ENCODE assay signal across 14 mouse cellular contexts in genomic region chr7:92460578-92460977, GRCm38 (mm10).
DNase-seq lines count a peak whose midpoint lies in the region; ATAC-seq and TF ChIP-seq lines count a peak whose summit lies in the region.
"Had no signal": no experiment of that assay in that cellular context is flagged by ENCODE, and none has a peak within 500 bp of the region (broad histone marks: within the 10 kb centered on the region; RNA-seq: fewer than 3 reads in every experiment).

No protein-coding gene starts in this region.

- H3K27me3 ChIP-seq in neural tube, embryonic 15.5 days (replicated peaks): no peaks in the 10 kb centered on the region
- no peaks in the 10 kb centered on the region for H3K27me3 ChIP-seq in kidney, adult 2 months (replicated peaks; ENCODE audit: control insufficient read depth, insufficient read depth, low read length)
- H3K27me3 ChIP-seq: embryonic facial prominence, embryonic 12.5 days; limb, embryonic 12.5 days had no signal

- no peak overlapping the region for H3K4me3 ChIP-seq in neural tube, embryonic 15.5 days (replicated peaks)
- H3K4me3 ChIP-seq in kidney, adult 2 months (ENCODE audit: insufficient read depth, low read depth, low read length): no peak overlapping the region
- H3K4me3 ChIP-seq: embryonic facial prominence, embryonic 12.5 days; limb, embryonic 12.5 days had no signal

- TF ChIP-seq POLR2A in kidney, adult 2 months (IDR thresholded peaks at IDR 0.05; ENCODE audit: low read depth, low read length): no peak

- no peak for TF ChIP-seq CTCF in kidney, adult 2 months (conservative IDR thresholded peaks at IDR 0.05; ENCODE audit: insufficient read depth, insufficient read length, low read depth, low read length)

- H3K4me1 ChIP-seq in neural tube, embryonic 15.5 days: no peaks in the 10 kb centered on the region
- no peaks in the 10 kb centered on the region for H3K4me1 ChIP-seq in kidney, adult 2 months (ENCODE audit: control insufficient read depth, insufficient read depth, low read length)

- no peak overlapping the region for H3K4me2 ChIP-seq in neural tube, embryonic 15.5 days
- H3K4me2 ChIP-seq: embryonic facial prominence, embryonic 12.5 days; limb, embryonic 12.5 days had no signal

- H3K36me3 ChIP-seq in neural tube, embryonic 15.5 days: no peaks in the 10 kb centered on the region
- no peaks in the 10 kb centered on the region for H3K36me3 ChIP-seq in kidney, adult 2 months (ENCODE audit: control insufficient read depth, insufficient read depth, low read length)
- H3K36me3 ChIP-seq: embryonic facial prominence, embryonic 12.5 days; limb, embryonic 12.5 days had no signal

- no peaks in the 10 kb centered on the region for H3K9me3 ChIP-seq in neural tube, embryonic 15.5 days (replicated peaks)
- H3K9me3 ChIP-seq: embryonic facial prominence, embryonic 12.5 days; limb, embryonic 12.5 days had no signal

- H3K27ac ChIP-seq in neural tube, embryonic 15.5 days (replicated peaks): no peak overlapping the region
- H3K27ac ChIP-seq in kidney, adult 2 months (ENCODE audit: insufficient read depth, low read depth, low read length): no peak overlapping the region
- H3K27ac ChIP-seq: embryonic facial prominence, embryonic 12.5 days; limb, embryonic 12.5 days had no signal

- peak; percentile 12 for DNase-seq in adrenal gland, postnatal 10 days
- DNase-seq in adrenal gland, postnatal 4 days (ENCODE audit: low spot score in 2 of 2): no peak
- DNase-seq in neural tube, embryonic 10.5 days (ENCODE audit: extremely low spot score, low spot score): no peak
- peak; percentile 84 to 85 for DNase-seq in cerebellum, postnatal 36 days
- peak; percentile 41 to 67 for DNase-seq in layer of hippocampus, postnatal 14 days (ENCODE audit: low spot score in 2 of 2)
- DNase-seq in kidney, adult 2 months: no peak
- DNase-seq: heart, postnatal 36 days; kidney, adult 9 months; lung, adult 2 months; thymus, postnatal 25 days had no signal

- peak; percentile 65; the same call in 1 of the 2 replicates for ATAC-seq in neural tube, embryonic 15.5 days (ENCODE audit: low FRiP score)
- no peak for ATAC-seq in CD4-positive, CD25-positive, alpha-beta regulatory T cell, adult 4 months

- no peak overlapping the region for H3K9ac ChIP-seq in neural tube, embryonic 15.5 days (replicated peaks)
- H3K9ac ChIP-seq: embryonic facial prominence, embryonic 12.5 days; limb, embryonic 12.5 days had no signal

Comparison
In these comparisons a context has a peak if more than half of its experiments do, and no peak if none do; other contexts are left out.
1. DNase-seq: peak in adrenal gland, postnatal 10 days (single experiment), cerebellum, postnatal 36 days (2 of 2) and layer of hippocampus, postnatal 14 days (2 of 2); none in adrenal gland, postnatal 4 days (0 of 2), neural tube, embryonic 10.5 days (single experiment) and kidney, adult 2 months (single experiment).